Mouse (Mus musculus) brain, embryonic 14.5 days (tissue): ENCODE measurements at regions not wholly inside any gene's neighbourhood (a gene's known extent, or its start where the extent isn't known, plus 50 kb on each side); places are given as distances from the start of the nearest gene placed in this dataset.

Source experiments
- CTCF ChIP-seq: fragments of 200-500 bp; IDR thresholded peaks from 2 replicates; pipeline ENCODE4 v1.5.1; 2012; ENCODE audit warnings: inconsistent platforms, mild to moderate bottlenecking, moderate library complexity, borderline replicate concordance; ENCODE audit not compliant: insufficient read depth, insufficient read length; ENCODE audit errors: extremely low read depth
- POLR2A ChIP-seq: fragments of 200-500 bp; IDR thresholded peaks from 2 replicates; pipeline ENCODE4 v1.6.1; 2012; ENCODE audit warnings: mild to moderate bottlenecking, inconsistent platforms, borderline replicate concordance; ENCODE audit not compliant: poor library complexity, insufficient read depth, insufficient read length, severe bottlenecking; ENCODE audit errors: extremely low read depth

DNA sequence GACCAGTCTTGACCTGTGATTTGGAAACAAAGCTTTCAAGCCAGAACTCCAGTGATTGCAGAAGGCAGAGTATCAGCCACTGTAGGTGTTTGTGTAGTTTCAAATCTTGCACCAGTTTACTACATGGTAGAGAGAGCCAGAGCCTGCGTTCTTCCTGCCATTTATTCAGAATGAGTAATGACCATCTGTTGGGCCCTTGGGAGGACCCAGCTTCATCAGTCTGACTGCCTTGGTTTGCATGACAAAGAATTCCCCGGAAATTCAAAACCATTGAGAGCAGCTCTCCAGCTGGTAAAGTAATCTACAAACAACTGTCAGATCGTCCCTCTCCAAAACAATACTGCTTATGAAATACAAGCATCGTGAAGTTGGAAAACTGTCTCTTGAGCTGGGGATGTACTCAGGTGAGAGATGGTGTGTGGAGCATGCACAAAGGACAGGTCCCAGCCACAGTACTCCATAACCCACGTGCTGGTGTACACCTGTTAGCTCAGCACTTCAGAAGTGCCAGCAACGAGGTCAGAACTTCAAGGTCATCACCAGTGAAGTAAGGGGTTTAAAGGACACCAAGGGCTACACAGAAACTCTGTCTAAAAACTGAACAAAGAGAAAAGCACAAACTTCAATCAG is 128.2 kb downstream of the Akr1d1 start:
- TF ChIP-seq CTCF = no peak
- no peak for TF ChIP-seq POLR2A
